Mouse (Mus musculus) urinary bladder, postnatal 14 days (tissue): ENCODE data around the gene Sigmar1.

ENCODE experiments used
- DNase-seq: peaks from one replicate; pipeline ENCODE4 v3.0.0; 2021; ENCODE audit warnings: low spot score

The Sigmar1 gene

GRCm38 (mm10) chr4:41756440-41756839 is 483 bp upstream of the Sigmar1 start:
- no peak for DNase-seq

GRCm38 (mm10) chr4:41754797-41755337 is 1.1 kb downstream of the Sigmar1 start, which contains the start of gene Galt:
Gene Galt, plus strand, starts transcription at chr4:41755228.
- DNase-seq, result peak; percentile 67

GRCm38 (mm10) chr4:41745021-41745420 is 10.9 kb downstream of the Sigmar1 start:
- DNase-seq, result no peak

GRCm38 (mm10) chr4:41744131-41744530 is 11.8 kb downstream of the Sigmar1 start:
- no peak for DNase-seq

DNA sequence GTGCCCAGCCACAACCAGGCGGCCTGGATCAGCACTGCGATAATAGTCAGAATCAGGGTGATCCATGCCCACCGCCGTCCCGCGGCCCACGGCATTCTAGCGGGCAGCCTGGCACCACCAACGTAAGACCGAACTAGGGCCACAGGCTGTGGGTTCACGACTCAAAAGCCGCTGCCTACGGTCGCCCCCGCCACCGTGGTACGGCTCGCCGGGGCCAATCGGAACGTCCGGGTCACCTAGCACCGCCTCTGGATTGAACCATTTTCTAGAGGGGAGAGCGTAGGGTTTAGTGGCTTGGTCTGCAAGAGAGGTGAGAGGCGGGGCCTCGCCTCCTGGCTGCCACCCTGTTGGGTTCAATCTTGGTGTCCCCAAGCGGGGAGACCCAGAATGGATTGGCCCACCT is 14.8 kb downstream of the Sigmar1 start:
- peak; percentile 92 for DNase-seq

GRCm38 (mm10) chr4:41740380-41741157 is 15.4 kb downstream of the Sigmar1 start:
- no peak for DNase-seq

DNA sequence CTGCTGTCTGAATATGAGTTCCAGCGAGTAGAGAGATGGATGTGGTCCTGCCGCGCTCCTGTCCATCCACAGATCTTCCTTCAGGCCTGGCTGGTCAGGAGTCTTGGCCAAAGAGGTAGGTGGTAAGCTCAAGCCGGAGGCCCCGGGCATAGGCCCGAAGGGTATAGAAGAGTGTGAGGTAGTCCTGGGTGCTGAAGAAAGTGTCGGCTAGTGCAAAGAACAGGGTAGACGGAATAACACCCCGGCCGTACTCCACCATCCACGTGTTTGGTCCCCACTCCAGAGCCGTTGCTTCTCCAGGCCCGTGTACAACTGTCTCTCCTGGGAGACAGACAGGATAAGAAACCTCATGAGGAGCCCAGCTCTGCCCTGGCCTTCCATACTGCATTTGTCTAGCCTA is 16.7 kb downstream of the Sigmar1 start:
- no peak for DNase-seq

GRCm38 (mm10) chr4:41738256-41738603 is 17.7 kb downstream of the Sigmar1 start:
- DNase-seq, result no peak

DNA sequence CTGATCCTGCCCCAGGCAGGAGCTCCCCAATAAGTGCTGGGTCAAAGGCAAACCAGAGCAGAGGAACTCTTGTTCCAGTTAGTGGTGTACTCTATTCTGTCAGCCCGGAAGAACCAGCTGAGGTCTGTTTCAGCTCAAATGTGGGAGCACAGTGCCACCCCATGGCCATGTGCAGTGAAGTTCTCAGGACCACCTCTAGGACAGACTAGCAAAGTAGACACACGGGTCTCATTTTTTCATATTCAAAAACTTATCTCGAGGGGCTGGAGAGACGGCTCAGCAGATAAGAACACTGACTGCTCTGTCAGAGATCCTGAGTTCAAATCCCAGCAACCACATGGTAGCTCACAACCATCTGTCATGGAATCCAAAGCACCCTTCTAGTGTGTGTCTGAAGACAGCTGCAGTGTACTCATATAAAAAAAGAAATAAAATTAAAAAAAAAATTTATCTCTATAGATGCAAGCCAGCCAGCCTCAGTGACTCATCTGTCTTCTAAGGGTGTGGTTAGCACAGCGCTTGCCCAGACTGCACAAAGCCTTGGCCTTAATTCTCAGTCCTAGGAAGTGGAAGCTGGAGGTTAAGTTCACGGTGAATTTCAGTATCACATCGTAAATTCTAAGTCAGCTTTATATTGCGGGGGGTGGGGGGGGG is 18.2 kb downstream of the Sigmar1 start:
- peak; percentile 78 for DNase-seq

DNA sequence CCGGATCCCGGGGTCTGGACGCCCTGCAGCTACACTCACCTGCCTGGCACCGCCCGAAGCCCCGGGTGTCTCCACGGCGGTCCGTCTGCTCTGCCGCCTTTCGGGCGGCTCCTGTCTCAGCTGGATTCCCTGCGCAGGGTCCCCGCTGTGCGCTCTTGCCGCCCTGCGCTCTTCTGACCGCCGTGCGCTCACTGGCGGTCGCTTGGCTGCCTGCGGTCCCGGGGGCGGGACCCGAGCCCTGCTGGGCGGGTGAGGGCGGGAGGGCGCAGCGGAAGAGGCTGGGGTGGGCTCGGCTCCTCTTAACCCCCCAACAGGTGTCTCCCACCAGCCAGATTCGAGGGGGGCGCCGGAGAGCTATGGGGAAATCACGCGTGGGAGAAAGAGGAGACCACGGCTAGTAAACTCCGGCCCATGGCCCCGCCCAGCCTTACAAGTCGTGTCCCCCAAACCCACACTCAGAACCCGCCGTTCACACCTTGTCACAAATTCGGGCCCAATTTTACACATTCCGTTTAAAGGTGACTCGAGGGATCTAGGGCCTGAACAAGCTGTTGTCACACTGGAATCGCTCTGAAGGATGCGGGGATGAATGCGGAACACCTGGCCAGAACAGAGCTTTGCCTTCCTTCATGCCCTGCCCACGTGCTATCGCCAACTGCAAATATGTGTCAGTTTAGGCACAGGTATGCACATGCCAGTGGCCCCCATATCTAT is 24.7 kb downstream of the Sigmar1 start, which contains the start of gene Arid3c:
Arid3c (minus strand) TSS at position 91 of the 714 bp plus-strand sequence.
- no peak for DNase-seq

GRCm38 (mm10) chr4:41726826-41727621 is 28.9 kb downstream of the Sigmar1 start:
- DNase-seq, result no peak

- DNase-seq, result peak; percentile 87
Observed at GRCm38 (mm10) chr4:41722918-41723351, 33.0 kb downstream of the Sigmar1 start, which contains the start of gene Dctn3. Gene Dctn3, minus strand, starts transcription at chr4:41723170.

- no peak for DNase-seq
Observed at GRCm38 (mm10) chr4:41716834-41717233, 39.1 kb downstream of the Sigmar1 start.

DNA sequence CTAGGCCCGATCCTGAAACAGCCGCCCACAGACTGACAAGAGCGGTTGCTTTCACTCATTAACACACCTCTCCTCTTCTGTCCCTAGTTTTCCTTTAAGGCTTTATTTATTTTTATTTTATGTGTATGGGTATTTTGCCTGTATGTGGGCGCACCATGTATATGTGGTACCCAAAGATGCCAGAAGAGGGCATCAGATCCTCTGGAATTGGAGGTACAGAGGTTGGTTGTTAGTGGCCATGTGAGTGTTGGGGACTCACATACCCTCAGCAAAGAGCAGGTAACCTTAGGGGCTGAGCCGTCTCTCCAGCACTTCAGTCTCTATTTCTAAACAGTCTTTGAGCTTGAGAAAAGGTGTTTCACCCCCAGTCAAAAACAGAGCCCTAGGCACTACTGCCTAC is 40.4 kb downstream of the Sigmar1 start:
- DNase-seq, result no peak

- no peak for DNase-seq
Observed at GRCm38 (mm10) chr4:41715082-41715481, 40.9 kb downstream of the Sigmar1 start.

DNA sequence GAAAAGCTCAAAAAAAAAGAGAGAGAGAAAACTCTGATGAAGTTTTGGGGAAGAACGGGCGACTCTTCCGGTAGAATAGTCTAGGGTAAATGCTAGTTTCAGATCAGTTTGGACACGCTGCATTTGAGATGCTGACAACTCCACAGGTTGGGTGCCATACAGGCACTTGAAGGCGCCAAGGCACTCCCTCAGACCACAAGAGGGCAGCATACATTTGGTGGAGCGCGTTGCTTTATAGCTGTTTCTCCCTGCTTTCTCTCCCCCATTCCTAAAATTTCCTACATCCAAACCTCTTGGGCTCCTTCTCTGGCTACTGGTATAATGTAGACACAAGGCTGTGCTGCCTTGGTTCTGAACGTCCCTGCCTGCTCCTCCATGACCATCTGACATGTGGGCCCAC is 41.7 kb downstream of the Sigmar1 start:
- DNase-seq, result peak; percentile 70

DNA sequence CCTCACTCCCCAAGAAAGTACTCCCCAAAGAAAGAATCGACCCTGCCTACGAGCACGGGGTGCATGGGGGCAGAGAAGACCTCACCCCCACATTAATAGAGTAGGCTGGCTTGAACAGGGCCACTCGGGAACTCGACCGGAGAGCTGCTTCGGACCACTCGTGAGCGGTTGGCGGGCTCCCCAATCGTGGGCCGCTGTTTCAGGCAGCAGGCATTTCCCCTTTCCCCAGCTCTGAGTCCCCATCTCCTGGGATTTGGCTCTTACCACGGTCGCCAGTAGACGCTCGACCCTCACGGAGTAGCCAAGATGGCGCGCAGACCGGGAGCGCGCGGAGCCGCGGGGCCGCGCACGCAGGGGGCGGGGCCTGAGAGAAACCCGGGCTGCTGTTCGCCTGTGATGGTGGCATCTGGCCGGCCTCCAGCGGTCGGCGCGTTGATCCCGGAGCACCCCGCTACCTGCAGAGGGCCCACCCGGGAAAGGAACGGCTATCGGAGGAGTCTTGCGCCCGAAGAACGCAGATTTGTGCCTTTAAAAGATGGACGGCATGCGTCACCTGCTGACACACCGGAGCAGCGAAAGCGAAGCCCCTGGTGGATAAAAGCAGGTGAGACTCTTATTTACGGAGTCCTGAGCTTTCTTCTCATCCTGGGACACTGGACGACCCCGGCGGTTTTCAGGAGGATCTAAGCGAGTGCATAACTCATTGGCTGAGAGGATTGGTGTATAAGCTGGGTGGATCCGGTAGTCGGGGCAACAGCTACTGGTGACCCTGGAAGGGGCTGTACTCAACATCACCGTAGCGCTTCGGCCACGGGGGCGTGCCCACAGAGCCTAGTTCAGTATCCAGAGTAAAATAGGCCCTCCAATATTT is 42.5 kb downstream of the Sigmar1 start, which contains the start of gene Rpp25l:
Rpp25l (minus strand) TSS at position 338 of the 871 bp plus-strand sequence.
- DNase-seq, result peak; percentile 80

GRCm38 (mm10) chr4:41712421-41713196 is 43.3 kb downstream of the Sigmar1 start:
- peak; percentile 29 for DNase-seq

GRCm38 (mm10) chr4:41711705-41712375 is 44.1 kb downstream of the Sigmar1 start:
- no peak for DNase-seq
